Mouse (Mus musculus) myocyte (in vitro differentiated cells): ENCODE measurements around the gene Pkd2l1.

Experiments
- POLR2A ChIP-seq: IDR thresholded peaks from one replicate; pipeline ENCODE4 v1.6.1; 2011; ENCODE audit warnings: low read depth, mild to moderate bottlenecking, control low read depth, moderate library complexity; ENCODE audit not compliant: insufficient read length
- POLR2AphosphoS2 ChIP-seq: IDR thresholded peaks from one replicate; pipeline ENCODE4 v1.6.1; 2011; ENCODE audit warnings: low read depth, control low read depth; ENCODE audit not compliant: insufficient read length
- SRF ChIP-seq: IDR thresholded peaks from one replicate; pipeline ENCODE4 v1.6.1; 2011; ENCODE audit warnings: low read depth; ENCODE audit not compliant: control insufficient read depth, insufficient read length
- USF1 ChIP-seq: IDR thresholded peaks from one replicate; pipeline ENCODE4 v1.6.1; 2011; ENCODE audit warnings: low read depth, mild to moderate bottlenecking, control low read depth, moderate library complexity

GRCm38 (mm10) chr19:44203015-44203564 is 10.8 kb upstream of the Pkd2l1 start, which contains the start of gene Scd3:
- TF ChIP-seq POLR2A (no peak), USF1 (no peak), POLR2AphosphoS2 (no peak), SRF (no peak)
